Mouse (Mus musculus) liver, postnatal 0 days (tissue): ENCODE data around the gene Igfbpl1.

Source experiments
- CTCF ChIP-seq: sonication (generic); IDR thresholded peaks from 2 replicates; pipeline ENCODE4 v1.5.1; 2016; ENCODE audit warnings: antibody characterized with exemption, low read depth
- EP300 ChIP-seq: IDR thresholded peaks from 2 replicates; pipeline ENCODE4 v1.6.1; 2016; ENCODE audit warnings: antibody characterized with exemption, low read depth, mild to moderate bottlenecking

- TF ChIP-seq EP300 (no peak), CTCF (no peak)
These were observed 40.8 kb downstream of the Igfbpl1 start for GRCm38 (mm10) chr4:45785959-45786358.
